Mouse (Mus musculus): Measurements from ENCODE around the gene Nox4.

- TF ChIP-seq CTCF (IDR thresholded peaks at IDR 0.05; ENCODE audit: low read depth) (no peak), EP300 (IDR thresholded peaks at IDR 0.05; ENCODE audit: low read depth) (no peak)
Measured at GRCm38 (mm10) chr7:87322085-87322484, 76.2 kb downstream of the Nox4 start.
